Mouse (Mus musculus) liver, embryonic 14.5 days (tissue): ENCODE results near the gene Apbb1. TPM values are rescaled to one million over a fixed set of nuclear protein-coding genes. Genes with fewer than 3 reads are reported as not detected.

ENCODE experiments used
- ATAC-seq: fragments of 200-750 bp; cut with Nextera tagmentation; 2 replicates; pipeline ENCODE4 v1.8.0; 2017; ENCODE audit warnings: moderate number of reproducible peaks, mild to moderate bottlenecking, moderate library complexity; ENCODE audit not compliant: insufficient read depth
- DNase-seq, 3 experiments: peaks; one replicate each; pipeline ENCODE4 v3.0.0-alpha.2; 2012 to 2013; ENCODE audit warnings: low read depth in 3 of 3, low spot score in 3 of 3
- H3K27ac ChIP-seq: fragments of 300-500 bp; sonication (generic); 2 replicates; pipeline ENCODE4 v1.5.1; 2014; ENCODE audit warnings: moderate library complexity, mild to moderate bottlenecking, control low read depth, inconsistent platforms
- H3K27me3 ChIP-seq: fragments of 300-500 bp; sonication (generic); 2 replicates; pipeline ENCODE4 v1.6.1; 2014; ENCODE audit warnings: mild to moderate bottlenecking, low read length, moderate library complexity; ENCODE audit not compliant: control insufficient read depth, insufficient read depth
- H3K36me3 ChIP-seq: fragments of 300-500 bp; sonication (generic); replicated peaks from 2 replicates; pipeline ENCODE4 v1.6.1; 2014; ENCODE audit warnings: low read depth; ENCODE audit not compliant: control insufficient read depth, insufficient read depth
- H3K4me1 ChIP-seq, 2 experiments: fragments of 200-500 bp in 1 of 2; fragments of 300-500 bp in 1 of 2; sonication (generic) in 1 of 2; replicated peaks; 2 replicates each; pipeline ENCODE4 v1.6.1; 2012 to 2014; ENCODE audit warnings: antibody characterized with exemption in 1 of 2, inconsistent platforms in 1 of 2, low read length in 1 of 2; ENCODE audit not compliant: control insufficient read depth in 2 of 2, insufficient read depth in 2 of 2
- H3K4me2 ChIP-seq: fragments of 300-500 bp; sonication (generic); 2 replicates; pipeline ENCODE4 v1.6.1; 2014; ENCODE audit warnings: low read depth, mild to moderate bottlenecking, control low read depth, moderate library complexity
- H3K4me3 ChIP-seq, 2 experiments: fragments of 200-500 bp in 1 of 2; fragments of 300-500 bp in 1 of 2; sonication (generic) in 1 of 2; 2 replicates each; pipeline ENCODE4 v1.5.1; 2012 to 2014; ENCODE audit warnings: low read depth in 2 of 2, low read length in 2 of 2, mild to moderate bottlenecking in 2 of 2, control low read depth in 1 of 2, inconsistent platforms in 1 of 2, moderate library complexity in 1 of 2; ENCODE audit not compliant: insufficient read depth in 1 of 2
- H3K9ac ChIP-seq: fragments of 300-500 bp; sonication (generic); replicated peaks from 2 replicates; pipeline ENCODE4 v1.6.1; 2014; ENCODE audit warnings: mild to moderate bottlenecking, control low read depth, moderate library complexity
- H3K9me3 ChIP-seq: fragments of 300-500 bp; sonication (generic); 2 replicates; pipeline ENCODE4 v1.6.1; 2016; ENCODE audit warnings: low read length, mixed read lengths; ENCODE audit not compliant: control insufficient read depth
- CTCF ChIP-seq: IDR thresholded peaks from 2 replicates; pipeline ENCODE4 v1.5.1; 2016; ENCODE audit warnings: antibody characterized with exemption, low read depth, control low read depth
- EP300 ChIP-seq: IDR thresholded peaks from 2 replicates; pipeline ENCODE4 v1.6.1; 2016; ENCODE audit warnings: antibody characterized with exemption, low read depth
- WGBS: fragments of 180-500 bp; shearing (Covaris S2); extraction: QIAGEN DNeasy Blood & Tissue Kit; methylation state at CpG from one replicate; pipeline ENCODE4 v1.1.7; 2014; ENCODE audit not compliant: insufficient replicate concordance; 5-methylcytosine and 5-hydroxymethylcytosine counted together
- polyA plus RNA-seq, 2 experiments: library from polyadenylated mRNA; depleted of rRNA in 1 of 2; stranded (reverse) in 1 of 2; unstranded in 1 of 2; fragments of >200 nt; fragmentation: Nextera tagmentation in 1 of 2; extraction: Ambion mirVana in 1 of 2; gene quantifications; 2 replicates each; pipeline versions ENCODE4 v1.2.1 to v1.2.3; 2012 to 2014

Gene Apbb1
- polyA plus RNA-seq, 2 experiments = 1.6 to 2.1 TPM

- WGBS = 35% methylated on average over 27 of the region's 27 CpGs
- no peak overlapping the region for H3K27ac ChIP-seq
- no peaks in the 10 kb centered on the region for H3K27me3 ChIP-seq
- peaks cover 0 to 15% of the 10 kb centered on the region in 2 experiments; a peak in 3 of 4 replicates for H3K4me1 ChIP-seq
- no peak for TF ChIP-seq EP300
- TF ChIP-seq CTCF = no peak
- H3K4me3 ChIP-seq = peak overlapping the region; percentile 61 to 71
- DNase-seq = peak in 1 of 3 experiments; percentile 3
- no peak for ATAC-seq
- H3K36me3 ChIP-seq = peaks cover 6% of the 10 kb centered on the region
- H3K4me2 ChIP-seq = peak overlapping the region; percentile 80
- H3K9ac ChIP-seq = peak overlapping the region; percentile 72
- H3K9me3 ChIP-seq = no peaks in the 10 kb centered on the region
Measured at GRCm38 (mm10) chr7:105553456-105554211, 27.8 kb downstream of the Apbb1 start.

GRCm38 (mm10) chr7:105549035-105549434 is 32.4 kb downstream of the Apbb1 start:
- H3K4me2 ChIP-seq = no peak overlapping the region
- no peaks in the 10 kb centered on the region for H3K36me3 ChIP-seq
- peaks cover 0 to 5% of the 10 kb centered on the region in 2 experiments; a peak in 3 of 4 replicates for H3K4me1 ChIP-seq
- DNase-seq = no peak
- TF ChIP-seq EP300 (no peak), CTCF (no peak)
- no peak overlapping the region for H3K9ac ChIP-seq
- H3K27me3 ChIP-seq = no peaks in the 10 kb centered on the region
- no peak for ATAC-seq
- 43% methylated on average over 6 of the region's 6 CpGs for WGBS
- no peak overlapping the region for H3K27ac ChIP-seq
- H3K4me3 ChIP-seq = no peak overlapping the region
- H3K9me3 ChIP-seq = no peaks in the 10 kb centered on the region

GRCm38 (mm10) chr7:105547970-105548369 is 33.5 kb downstream of the Apbb1 start:
- H3K27ac ChIP-seq = no peak overlapping the region
- 62% methylated on average over 7 of the region's 7 CpGs for WGBS

GRCm38 (mm10) chr7:105545986-105546385 is 35.5 kb downstream of the Apbb1 start:
- no peak overlapping the region for H3K27ac ChIP-seq
- no peaks in the 10 kb centered on the region for H3K36me3 ChIP-seq
- no peak overlapping the region for H3K4me2 ChIP-seq
- no peaks in the 10 kb centered on the region for H3K27me3 ChIP-seq
- H3K4me3 ChIP-seq = no peak overlapping the region
- no peaks in the 10 kb centered on the region for H3K4me1 ChIP-seq
- 51% methylated on average over 8 of the region's 8 CpGs for WGBS
- H3K9ac ChIP-seq = no peak overlapping the region
- H3K9me3 ChIP-seq = no peaks in the 10 kb centered on the region
- no peak for ATAC-seq
- DNase-seq = no peak
- TF ChIP-seq CTCF (no peak), EP300 (no peak)

More at GRCm38 (mm10) chr7:105547970-105548369, 33.5 kb downstream of the Apbb1 start:
- no peak overlapping the region for H3K4me3 ChIP-seq
- H3K4me1 ChIP-seq = no peaks in the 10 kb centered on the region
- H3K27me3 ChIP-seq = no peaks in the 10 kb centered on the region
- no peak for DNase-seq
- no peaks in the 10 kb centered on the region for H3K36me3 ChIP-seq
- TF ChIP-seq CTCF (no peak), EP300 (no peak)
- no peak overlapping the region for H3K4me2 ChIP-seq
- H3K9ac ChIP-seq = no peak overlapping the region
- no peaks in the 10 kb centered on the region for H3K9me3 ChIP-seq
- no peak for ATAC-seq

- H3K36me3 ChIP-seq = no peaks in the 10 kb centered on the region
- ATAC-seq (no peak), DNase-seq (no peak)
- no peak overlapping the region for H3K9ac ChIP-seq
- 50% methylated on average over 3 of the region's 3 CpGs for WGBS
- no peak overlapping the region for H3K4me3 ChIP-seq
- TF ChIP-seq CTCF (peak; percentile 20; the same call in 1 of the 2 replicates), EP300 (no peak)
- H3K4me2 ChIP-seq = no peak overlapping the region
- no peaks in the 10 kb centered on the region for H3K4me1 ChIP-seq
- no peak overlapping the region for H3K27ac ChIP-seq
- H3K27me3 ChIP-seq = no peaks in the 10 kb centered on the region
- H3K9me3 ChIP-seq = no peaks in the 10 kb centered on the region
Measured at GRCm38 (mm10) chr7:105534162-105534561, 47.3 kb downstream of the Apbb1 start.
